Mouse (Mus musculus): Measurements from ENCODE around the gene Samd4.

Samd4 gene

DNA sequence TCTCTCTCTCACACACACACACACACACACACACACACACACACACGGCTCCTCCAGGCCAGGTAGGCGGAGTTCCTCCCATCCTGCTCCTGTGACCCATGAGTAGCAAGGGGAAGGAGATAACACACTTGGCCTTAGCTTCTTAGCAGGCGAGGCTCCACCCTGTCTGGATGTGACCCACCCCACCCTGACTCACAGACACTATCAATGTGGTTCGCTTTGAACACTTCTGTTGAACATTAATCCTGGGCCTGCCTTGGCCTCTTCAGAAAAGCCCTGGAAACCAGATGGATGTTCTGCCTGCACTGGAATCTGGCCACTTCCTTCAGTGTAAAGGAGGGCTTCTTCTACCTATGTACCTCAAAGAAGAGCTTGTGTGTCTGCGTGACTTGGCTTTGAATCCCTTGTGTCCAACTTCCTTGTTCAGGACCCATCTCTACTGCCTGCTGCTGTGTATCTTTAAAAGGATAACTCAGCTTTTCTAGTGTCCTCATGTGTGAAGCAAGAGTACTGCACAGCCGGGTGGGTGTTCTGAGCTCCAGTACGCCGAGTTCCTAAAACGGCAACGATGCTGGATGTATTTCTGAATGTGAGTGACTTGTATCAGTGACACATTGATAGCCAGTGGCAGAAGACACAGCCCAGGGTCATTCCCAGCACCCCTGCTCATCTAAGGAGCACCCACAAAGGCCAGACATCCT lies 233.6 kb downstream of the Samd4 start:
- no peak for DNase-seq

DNA sequence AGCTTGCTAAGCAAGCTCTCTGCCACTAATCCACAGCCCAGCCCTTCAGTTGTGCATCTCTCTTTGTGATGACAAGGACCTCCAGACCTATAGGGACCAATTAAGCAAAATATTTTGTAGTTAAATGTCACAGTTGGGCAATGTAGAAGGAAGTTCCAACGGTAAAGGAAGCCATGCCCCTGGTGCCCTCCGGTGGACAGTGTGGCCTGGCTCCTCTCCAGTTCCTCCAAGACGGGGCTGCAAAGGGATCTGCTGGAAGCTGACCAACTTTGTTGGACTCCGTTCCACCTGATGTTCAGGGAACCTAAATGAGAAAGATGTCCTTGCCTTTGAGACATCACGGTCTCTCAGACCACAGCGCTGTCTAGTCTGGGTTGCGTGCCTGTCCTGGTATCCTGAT lies 234.9 kb downstream of the Samd4 start:
- no peak for DNase-seq

DNA sequence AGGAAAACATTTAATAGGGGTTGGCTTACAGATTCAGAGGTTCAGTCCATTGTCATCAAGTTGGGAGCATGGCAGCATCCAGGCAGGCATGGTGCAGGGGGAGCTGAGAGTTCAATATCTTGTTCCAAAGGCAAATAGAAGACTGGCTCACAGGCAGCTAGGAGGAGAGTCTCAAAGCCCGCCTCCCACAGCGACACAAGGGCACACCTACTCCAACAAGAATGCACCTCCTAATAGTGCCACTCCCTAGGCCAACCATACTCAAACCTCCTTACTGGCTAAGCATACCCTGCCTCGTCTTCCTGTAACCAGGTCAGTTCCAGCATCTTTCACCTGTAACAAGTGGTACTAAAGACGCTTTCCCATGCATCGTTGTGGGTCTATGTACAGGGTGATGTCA lies 245.3 kb downstream of the Samd4 start:
- DNase-seq: no peak

DNA sequence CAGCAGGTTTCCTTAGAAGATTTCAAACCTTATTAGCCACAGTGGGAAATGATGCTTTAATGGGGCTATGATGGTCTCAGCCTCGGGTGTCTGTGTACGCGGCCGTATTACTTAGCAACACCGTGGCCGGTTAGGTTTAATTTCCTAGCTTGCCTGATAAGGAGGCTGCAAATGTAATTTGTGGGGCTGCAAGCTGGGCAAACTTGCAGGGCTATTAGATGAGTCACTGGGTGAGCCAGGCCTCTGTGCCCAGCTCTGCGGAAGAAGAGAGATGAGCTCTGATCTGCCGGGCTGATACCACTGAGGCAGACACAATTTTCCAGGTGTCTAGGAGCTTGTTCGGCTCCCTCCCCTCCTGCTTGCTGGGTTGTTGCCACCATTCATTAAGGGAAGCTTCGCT lies 251.3 kb downstream of the Samd4 start:
- no peak for DNase-seq

DNA sequence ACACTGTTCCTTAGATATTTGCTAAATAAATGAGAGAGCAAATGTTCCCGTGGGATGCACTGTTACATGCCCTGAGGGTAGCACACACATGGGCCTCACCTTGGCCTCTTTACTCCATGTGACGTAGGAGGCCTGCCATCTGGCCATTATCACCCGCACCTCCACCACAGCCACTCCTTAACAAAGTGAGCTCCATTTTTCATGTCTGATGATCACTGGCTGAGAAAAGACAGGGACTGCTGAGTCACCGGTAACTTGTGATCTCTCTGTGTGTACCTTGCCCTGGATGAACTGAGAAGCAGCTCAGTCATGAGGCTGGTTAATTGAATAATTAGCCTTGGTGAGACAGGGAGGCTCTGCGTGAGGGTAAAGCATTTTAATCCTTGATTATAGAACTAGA lies 254.0 kb downstream of the Samd4 start:
- DNase-seq: no peak

DNA sequence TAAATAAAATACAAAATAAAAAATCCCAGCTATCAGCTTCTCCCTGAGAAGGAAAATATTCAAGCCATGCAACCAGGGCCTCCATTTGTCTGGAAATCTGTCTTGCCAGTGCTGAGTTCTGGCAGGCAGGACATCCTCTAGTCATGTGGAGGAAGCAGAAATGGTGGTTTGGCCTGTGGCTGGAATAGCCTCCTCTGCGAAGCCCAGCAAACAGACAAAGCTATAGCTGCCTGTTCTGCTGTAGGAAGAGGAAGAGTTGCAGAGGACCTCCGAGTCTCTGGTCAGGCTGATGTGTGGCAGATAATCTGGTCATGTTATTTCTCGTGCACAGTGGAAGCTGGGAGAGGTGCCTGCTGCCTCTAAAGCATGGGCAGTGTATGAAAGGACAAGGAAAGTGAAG lies 256.2 kb downstream of the Samd4 start:
- no peak for DNase-seq

DNA sequence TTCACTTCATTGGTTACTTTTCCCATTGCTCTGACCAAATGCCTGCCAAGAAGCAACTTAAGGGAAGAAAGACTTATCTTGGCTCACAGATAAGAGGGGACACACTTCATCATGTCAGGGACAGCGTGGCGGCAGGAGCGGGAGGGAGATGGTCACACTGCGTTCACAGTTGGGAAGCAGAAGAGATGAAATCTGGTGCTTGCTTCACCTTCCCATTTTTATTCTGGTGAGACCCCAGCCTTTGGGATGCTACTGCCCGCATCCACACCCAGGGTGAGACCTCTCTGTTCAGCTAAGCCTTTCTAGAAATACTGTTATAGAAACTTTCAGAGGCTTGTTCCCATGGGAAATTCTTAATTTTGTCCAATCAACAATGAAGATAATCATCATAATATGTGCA lies 261.7 kb downstream of the Samd4 start:
- no peak for DNase-seq

DNA sequence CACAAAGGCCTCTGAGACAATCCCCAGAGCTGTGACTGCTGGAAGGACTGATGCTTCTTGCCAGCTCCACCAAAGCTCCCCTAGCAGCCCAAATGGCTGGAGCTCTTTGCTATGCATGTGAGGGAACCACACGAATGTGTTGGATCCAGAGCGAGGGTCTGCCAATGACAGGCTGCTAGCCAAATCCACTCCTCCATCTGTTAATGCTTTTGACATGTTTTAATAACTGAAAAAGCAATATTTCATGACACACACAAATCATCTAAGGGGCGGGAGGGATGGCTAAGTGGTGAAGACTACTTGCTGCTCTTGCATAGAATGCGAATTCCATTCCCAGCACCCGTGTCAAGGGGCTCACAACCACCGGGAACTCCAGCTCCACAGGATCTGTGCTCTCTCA lies 268.7 kb downstream of the Samd4 start:
- no peak for DNase-seq

DNA sequence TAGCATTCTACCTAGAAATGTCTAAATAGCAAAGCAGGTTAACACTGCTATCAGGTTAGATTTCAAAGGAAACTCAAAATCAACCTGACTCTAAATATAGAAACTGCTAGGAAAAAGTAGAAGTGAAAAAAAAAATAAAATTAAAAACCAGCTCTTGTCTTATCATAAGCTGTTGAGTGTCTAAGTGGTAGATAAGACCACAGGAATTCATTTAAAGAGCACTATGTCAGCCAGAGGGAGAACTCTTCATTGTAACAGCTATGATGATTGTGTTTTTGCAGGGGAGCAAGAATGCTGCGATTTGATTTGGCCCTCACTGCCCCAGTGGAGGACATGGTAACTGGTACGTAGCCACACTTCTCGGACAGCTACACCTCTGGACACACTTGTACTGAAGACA lies 271.6 kb downstream of the Samd4 start:
- DNase-seq: no peak

All from cerebellum, adult 8-10 months (tissue).